Mouse (Mus musculus) gastrocnemius, adult 18-20 months (tissue): ENCODE results near the gene Capns1. TPM values are rescaled to one million over a fixed set of nuclear protein-coding genes. Genes with fewer than 3 reads are reported as not detected.

Experiments used
- DNase-seq: peaks from one replicate; pipeline ENCODE4 v3.0.0; 2021; ENCODE audit warnings: low spot score
- total RNA-seq, 2 experiments: library from RNA; stranded (reverse); gene quantifications; 2 replicates each; pipeline ENCODE4 v1.2.3; 2021

Gene Capns1
- total RNA-seq, 2 experiments from 2014 or later: 198 to 205 TPM

GRCm38 (mm10) chr7:30178256-30178655, 20.4 kb downstream of the Capns1 start:
- DNase-seq: no peak

- no peak for DNase-seq
Measured at GRCm38 (mm10) chr7:30176474-30176873, 22.1 kb downstream of the Capns1 start.

- DNase-seq: no peak
Measured at GRCm38 (mm10) chr7:30170283-30170951, 28.2 kb downstream of the Capns1 start.

- peak; percentile 96 for DNase-seq
Measured at GRCm38 (mm10) chr7:30169583-30170282, 28.9 kb downstream of the Capns1 start, which contains the start of gene Zfp146. TSS of gene Zfp146 (minus strand) at chr7:30169750.

- DNase-seq: no peak
Measured at GRCm38 (mm10) chr7:30168914-30169582, 29.6 kb downstream of the Capns1 start.

GRCm38 (mm10) chr7:30164745-30165144, 33.9 kb downstream of the Capns1 start:
- DNase-seq: no peak

- DNase-seq: no peak
Measured at GRCm38 (mm10) chr7:30163113-30163512, 35.5 kb downstream of the Capns1 start.

GRCm38 (mm10) chr7:30155507-30155906, 43.1 kb downstream of the Capns1 start:
- DNase-seq: no peak

GRCm38 (mm10) chr7:30154040-30154439, 44.6 kb downstream of the Capns1 start:
- no peak for DNase-seq

GRCm38 (mm10) chr7:30147011-30147410, 51.6 kb downstream of the Capns1 start:
- no peak for DNase-seq

- peak; percentile 7 for DNase-seq
Measured at GRCm38 (mm10) chr7:30143555-30144209, 54.9 kb downstream of the Capns1 start.

GRCm38 (mm10) chr7:30143170-30143554, 55.4 kb downstream of the Capns1 start:
- no peak for DNase-seq

Other genes with a start within 250 kb of the Capns1 start
- gene Zfp74, start 244.7 kb downstream of the Capns1 start, total RNA-seq: 1 to 10 TPM; 5.4 to 6.4 TPM
- 10 to 100 TPM; 11.0 to 16.9 TPM for gene Zfp568, start 214.9 kb downstream of the Capns1 start, total RNA-seq
- 1 to 10 TPM; 2.1 to 2.3 TPM for gene Zfp14, start 147.4 kb downstream of the Capns1 start, total RNA-seq
- 1 to 10 TPM; 1.6 to 2.7 TPM for gene Zfp82, start 125.9 kb downstream of the Capns1 start, total RNA-seq
- not detected for gene Gm26920, start 108.4 kb downstream of the Capns1 start, total RNA-seq
- gene Zfp566, start 108.3 kb downstream of the Capns1 start, total RNA-seq: 1 to 10 TPM; 2.2 to 3.4 TPM
- gene Zfp260, start 104.0 kb downstream of the Capns1 start, total RNA-seq: 10 to 100 TPM; 33.3 to 37.9 TPM
- gene Zfp382, start 76.9 kb downstream of the Capns1 start, total RNA-seq: 1 to 10 TPM; 1.3 TPM
- 10 to 100 TPM; 24.7 to 28.7 TPM for gene Zfp146, start 29.1 kb downstream of the Capns1 start, total RNA-seq
- 100 to 1,000 TPM; 938 to 989 TPM for gene Cox7a1, start 14.7 kb downstream of the Capns1 start, total RNA-seq
- 10 to 100 TPM; 57.1 to 57.7 TPM for gene Polr2i, start 33.1 kb upstream of the Capns1 start, total RNA-seq
- 10 to 100 TPM; 29.6 to 31.9 TPM for gene Tbcb, start 33.5 kb upstream of the Capns1 start, total RNA-seq
- not detected for gene Ovol3, start 36.9 kb upstream of the Capns1 start, total RNA-seq
- gene Thap8, start 81.3 kb upstream of the Capns1 start, total RNA-seq: not detected
- gene Wdr62, start 81.6 kb upstream of the Capns1 start, total RNA-seq: 1 to 10 TPM; 2.0 to 2.2 TPM
- 1 to 10 TPM; 3.2 to 4.3 TPM for gene Clip3, start 92.9 kb upstream of the Capns1 start, total RNA-seq
- 10 to 100 TPM; 20.6 to 24.6 TPM for gene Alkbh6, start 109.9 kb upstream of the Capns1 start, total RNA-seq
- 1 to 10 TPM; 2.0 to 2.1 TPM for gene Syne4, start 116.0 kb upstream of the Capns1 start, total RNA-seq
- gene E130208F15Rik, start 122.9 kb upstream of the Capns1 start, total RNA-seq: under 1 TPM; 0.59 TPM
- 1 to 10 TPM; 6.5 to 7.6 TPM for gene Sdhaf1, start 125.1 kb upstream of the Capns1 start, total RNA-seq
- gene Lrfn3, start 164.0 kb upstream of the Capns1 start, total RNA-seq: 1 to 10 TPM; 4.7 to 5.3 TPM
- 1 to 10 TPM; 3.3 to 6.3 TPM for gene Tyrobp, start 214.9 kb upstream of the Capns1 start, total RNA-seq
- gene Hcst, start 221.0 kb upstream of the Capns1 start, total RNA-seq: not detected
- under 1 TPM in 1 of 2 experiments, not detected in 1; 0.11 TPM for gene Nfkbid, start 222.9 kb upstream of the Capns1 start, total RNA-seq
- 1 to 10 TPM in 1 of 2 experiments, under 1 TPM in 1; 0.82 to 1.4 TPM for gene Aplp1, start 246.7 kb upstream of the Capns1 start, total RNA-seq